Mouse (Mus musculus) MEL (cell line): Measurements from ENCODE around the gene Cox17. TPM values are rescaled to one million over a fixed set of nuclear protein-coding genes. Genes with fewer than 3 reads are reported as not detected.

Experiments
- DNase-seq: peaks from one replicate; pipeline ENCODE4 v3.0.0; 2011; ENCODE audit warnings: low read depth, low spot score
- H3K27ac ChIP-seq: 2 replicates; pipeline ENCODE4 v1.5.1; 2012; ENCODE audit warnings: low read depth, mild to moderate bottlenecking, control low read depth, low read length, moderate library complexity; ENCODE audit not compliant: control insufficient read depth
- H3K27me3 ChIP-seq, 2 experiments: fragments of 150-350 bp in 1 of 2; sonication (generic) in 1 of 2; 2 replicates each; pipeline ENCODE4 v1.6.1; 2012; ENCODE audit warnings: low read length in 2 of 2, mild to moderate bottlenecking in 2 of 2, improper control_type of control experiment in 1 of 2, moderate library complexity in 1 of 2; ENCODE audit not compliant: insufficient read depth in 2 of 2, control insufficient read depth in 1 of 2
- H3K36me3 ChIP-seq, 2 experiments: 2 replicates each; pipeline ENCODE4 v1.6.1; 2012 to 2014; ENCODE audit warnings: low read length in 2 of 2, improper control_type of control experiment in 1 of 2, inconsistent platforms in 1 of 2, mild to moderate bottlenecking in 1 of 2; ENCODE audit not compliant: insufficient read depth in 2 of 2, control insufficient read depth in 1 of 2
- H3K4me1 ChIP-seq, 2 experiments: fragments of 150-350 bp in 1 of 2; sonication (generic) in 1 of 2; 2 replicates each; pipeline ENCODE4 v1.6.1; 2012; ENCODE audit warnings: low read length in 2 of 2, improper control_type of control experiment in 1 of 2, mild to moderate bottlenecking in 1 of 2; ENCODE audit not compliant: insufficient read depth in 2 of 2, control insufficient read depth in 1 of 2
- H3K4me3 ChIP-seq, 2 experiments: fragments of 150-350 bp in 1 of 2; sonication (generic) in 1 of 2; 2 replicates each; pipeline ENCODE4 v1.5.1; 2012; ENCODE audit warnings: low read depth in 2 of 2, low read length in 2 of 2, mild to moderate bottlenecking in 2 of 2, moderate library complexity in 2 of 2, control low read depth in 1 of 2, improper control_type of control experiment in 1 of 2; ENCODE audit not compliant: control insufficient read depth in 1 of 2, insufficient read depth in 1 of 2
- H3K79me2 ChIP-seq: 2 replicates; pipeline ENCODE4 v1.6.1; 2012; ENCODE audit warnings: mild to moderate bottlenecking, low read length, moderate library complexity; ENCODE audit not compliant: control insufficient read depth, poor library complexity, insufficient read depth
- H3K9ac ChIP-seq: 2 replicates; pipeline ENCODE4 v1.6.1; 2012; ENCODE audit warnings: low read depth, mild to moderate bottlenecking, control low read depth, low read length, moderate library complexity; ENCODE audit not compliant: control insufficient read depth, poor library complexity, severe bottlenecking
- H3K9me3 ChIP-seq: fragments of 150-350 bp; sonication (generic); replicated peaks from 2 replicates; pipeline ENCODE4 v1.6.1; 2012; ENCODE audit warnings: mild to moderate bottlenecking, low read length, improper control_type of control experiment, moderate library complexity; ENCODE audit not compliant: insufficient read depth
- CHD1 ChIP-seq: IDR thresholded peaks from 2 replicates; pipeline ENCODE4 v1.6.1; 2012; ENCODE audit warnings: low read depth, mild to moderate bottlenecking, inconsistent platforms, low read length, improper control_type of control experiment
- CHD2 ChIP-seq: IDR thresholded peaks from 2 replicates; pipeline ENCODE4 v1.6.1; 2011; ENCODE audit warnings: low read length, improper control_type of control experiment
- GABPA ChIP-seq: IDR thresholded peaks from 2 replicates; pipeline ENCODE4 v1.6.1; 2012; ENCODE audit warnings: low read depth, mild to moderate bottlenecking, inconsistent platforms, low read length, improper control_type of control experiment, moderate library complexity
- GATA1 ChIP-seq: IDR thresholded peaks from 2 replicates; pipeline ENCODE4 v1.6.1; 2011; ENCODE audit warnings: low read depth, low read length, improper control_type of control experiment
- KAT2A ChIP-seq: conservative IDR thresholded peaks from 2 replicates; pipeline ENCODE4 v1.6.1; 2012; ENCODE audit warnings: low read depth, low read length, improper control_type of control experiment, inconsistent platforms
- MYB ChIP-seq: IDR thresholded peaks from 2 replicates; pipeline ENCODE4 v1.6.1; 2011; ENCODE audit warnings: mild to moderate bottlenecking, low read depth, low read length, improper control_type of control experiment
- NELFE ChIP-seq: IDR thresholded peaks from 2 replicates; pipeline ENCODE4 v1.6.1; 2011; ENCODE audit warnings: low read depth, low read length, improper control_type of control experiment
- SMC3 ChIP-seq: IDR thresholded peaks from 2 replicates; pipeline ENCODE4 v1.6.1; 2011; ENCODE audit warnings: low read depth, low read length, improper control_type of control experiment
- TAL1 ChIP-seq: IDR thresholded peaks from 2 replicates; pipeline ENCODE4 v1.6.1; 2012; ENCODE audit warnings: mild to moderate bottlenecking, inconsistent platforms, low read length, moderate library complexity, mixed read lengths
- TCF12 ChIP-seq: IDR thresholded peaks from 2 replicates; pipeline ENCODE4 v1.6.1; 2014; ENCODE audit warnings: low read depth, mild to moderate bottlenecking, inconsistent platforms, low read length, improper control_type of control experiment, moderate library complexity
- UBTF ChIP-seq: IDR thresholded peaks from 2 replicates; pipeline ENCODE4 v1.6.1; 2012; ENCODE audit warnings: low read depth, mild to moderate bottlenecking, inconsistent platforms, low read length, improper control_type of control experiment, moderate library complexity, borderline replicate concordance; ENCODE audit not compliant: insufficient read depth
- ZKSCAN1 ChIP-seq: IDR thresholded peaks from 2 replicates; pipeline ENCODE4 v1.6.1; 2012; ENCODE audit warnings: low read depth, mild to moderate bottlenecking, inconsistent platforms, low read length, improper control_type of control experiment, moderate library complexity
- ZNF384 ChIP-seq: IDR thresholded peaks from 2 replicates; pipeline ENCODE4 v1.6.1; 2012; ENCODE audit warnings: low read depth, mild to moderate bottlenecking, inconsistent platforms, low read length, improper control_type of control experiment
- polyA plus RNA-seq, 2 experiments: library from polyadenylated mRNA; stranded (reverse) in 1 of 2; unstranded in 1 of 2; fragments of >175 nt in 1 of 2; fragments of >200 nt in 1 of 2; gene quantifications; 2 replicates each; pipeline versions ENCODE4 v1.2.1 to v1.2.4; 2012; ENCODE audit warnings: low replicate concordance in 2 of 2, low read depth in 1 of 2; ENCODE audit not compliant: insufficient read length in 2 of 2, insufficient read depth in 1 of 2, missing spikeins in 1 of 2
- total RNA-seq: library from RNA; depleted of rRNA; stranded (reverse); fragments of 300-350 nt; gene quantifications from 2 replicates; pipeline ENCODE4 v1.2.3, GENCODE M21; 2012

Cox17 gene
- total and polyA plus RNA-seq, 3 experiments, result 269 to 295 TPM; not detected in 1

DNA sequence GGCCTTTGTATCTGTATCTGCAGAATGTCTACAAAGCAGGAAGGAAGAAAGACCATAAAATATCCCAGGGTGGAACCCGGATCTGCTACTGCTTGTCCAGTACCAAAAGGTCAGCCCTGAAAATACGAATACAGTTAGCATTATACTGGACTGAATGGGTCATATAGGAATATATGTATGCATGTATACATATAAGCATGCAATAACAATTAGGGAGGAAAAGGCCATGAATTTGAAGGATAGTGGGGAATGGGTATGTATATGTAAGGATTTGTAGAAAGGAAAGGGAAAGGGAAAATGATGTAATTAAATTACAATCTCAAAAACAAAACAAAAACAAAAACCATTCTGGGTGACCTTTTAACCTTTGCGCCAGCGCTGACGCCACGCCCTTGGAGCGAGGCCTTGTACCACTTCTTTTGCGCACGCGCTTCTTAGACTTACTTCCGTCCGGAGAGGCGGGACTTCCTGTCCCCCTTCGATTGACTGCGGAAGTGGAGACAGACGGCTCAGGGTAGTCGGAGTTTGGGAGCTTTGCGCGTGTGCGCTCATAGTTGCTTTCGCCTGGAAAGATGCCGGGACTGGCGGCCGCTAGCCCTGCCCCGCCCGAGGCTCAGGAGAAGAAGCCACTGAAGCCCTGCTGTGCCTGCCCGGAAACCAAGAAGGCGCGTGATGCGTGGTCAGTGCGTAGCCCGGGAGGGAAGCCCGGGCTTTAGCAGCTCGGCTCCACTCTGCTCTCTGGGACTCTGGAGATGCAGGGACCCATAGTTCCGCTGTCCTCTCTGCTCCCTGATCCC is at the start of gene Cox17, which contains the start of gene Gm21987 (continued):
- peak; percentile 56; the same call in 1 of the 2 replicates for TF ChIP-seq KAT2A
- no peak for TF ChIP-seq ZKSCAN1
- no peak for TF ChIP-seq GABPA
- no peak for TF ChIP-seq GATA1

DNA sequence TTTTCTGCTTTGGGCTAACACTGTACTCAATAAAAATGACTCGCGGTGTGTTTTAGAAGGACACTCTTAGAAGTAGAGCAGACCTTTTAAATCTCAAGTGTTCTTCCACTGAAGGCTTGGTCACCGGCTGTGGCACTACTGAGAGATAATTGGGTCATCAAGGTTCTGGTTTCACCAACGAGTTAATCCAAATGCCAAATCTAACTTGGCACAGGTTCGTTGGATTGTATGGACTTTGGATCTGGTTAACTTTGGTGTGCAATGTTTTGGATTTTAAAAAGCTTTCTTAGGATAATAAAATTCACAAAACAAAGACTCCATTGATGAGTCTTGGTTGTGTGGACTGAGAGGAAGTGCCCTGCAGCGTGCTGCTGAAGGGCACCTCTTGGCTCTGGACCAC is 48.4 kb upstream of the Cox17 start:
- TF ChIP-seq SMC3 (no peak), UBTF (no peak), CHD2 (no peak), NELFE (no peak), TCF12 (no peak)
- H3K27me3 ChIP-seq, result peaks cover 2 to 11% of the 10 kb centered on the region in 2 experiments
- H3K9me3 ChIP-seq, result no peaks in the 10 kb centered on the region
- H3K4me1 ChIP-seq, result no peaks in the 10 kb centered on the region
- no peak for DNase-seq
- no peak overlapping the region for H3K4me3 ChIP-seq
- H3K9ac ChIP-seq, result no peak overlapping the region
- no peaks in the 10 kb centered on the region for H3K79me2 ChIP-seq
- H3K27ac ChIP-seq, result no peak overlapping the region
- H3K36me3 ChIP-seq, result no peaks in the 10 kb centered on the region

DNA sequence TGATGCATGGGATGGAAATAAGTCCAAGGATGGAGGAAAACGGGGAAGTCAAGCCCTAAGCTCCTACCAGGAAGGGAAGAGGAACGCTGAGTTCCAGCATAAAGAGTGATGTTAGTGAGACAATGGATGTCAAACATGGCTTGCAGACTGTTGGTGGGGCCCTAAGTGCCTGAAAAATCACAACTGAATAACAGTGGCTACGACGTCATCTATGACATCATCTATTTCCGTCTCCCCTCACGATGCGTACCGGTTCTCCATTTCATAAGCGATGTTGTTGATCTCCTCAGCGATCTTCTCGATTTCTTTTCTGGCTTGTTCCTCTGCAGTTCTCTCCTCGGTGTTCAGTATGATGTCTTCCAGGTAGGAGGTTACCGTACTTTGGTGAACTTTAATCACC is 44.4 kb upstream of the Cox17 start:
- Histone ChIP-seq H3K9me3 (no peaks in the 10 kb centered on the region), H3K9ac (no peak overlapping the region), H3K36me3 (no peaks in the 10 kb centered on the region), H3K27me3 (peaks cover 0 to 3% of the 10 kb centered on the region in 2 experiments; a peak in 2 of 4 replicates), H3K4me3 (no peak overlapping the region), H3K27ac (no peak overlapping the region), H3K79me2 (no peaks in the 10 kb centered on the region), H3K4me1 (no peaks in the 10 kb centered on the region)
- TF ChIP-seq TCF12 (no peak), TAL1 (no peak), MYB (no peak), ZNF384 (no peak), CHD1 (no peak)
- DNase-seq, result no peak
